Mouse (Mus musculus) neural tube, embryonic 14.5 days (tissue): ENCODE measurements around the gene D5Ertd579e. TPM values are rescaled to one million over a fixed set of nuclear protein-coding genes. Genes with fewer than 3 reads are reported as not detected.
"Not testable (repeated sequence)": the region's sequence is repeated elsewhere in the genome, so short reads cannot be mapped to it uniquely, and the experiment has no call there.

ENCODE experiments used
- ATAC-seq: fragments of 200-750 bp; cut with Nextera tagmentation; 2 replicates; pipeline ENCODE4 v1.8.0; 2017; ENCODE audit warnings: low read depth, mild to moderate bottlenecking, moderate TSS enrichment, moderate library complexity
- H3K27ac ChIP-seq: fragments of 300-500 bp; sonication (generic); 2 replicates; pipeline ENCODE4 v1.5.1; 2014; ENCODE audit warnings: low read depth, mild to moderate bottlenecking, control low read depth, low read length, moderate library complexity, mixed read lengths
- H3K27me3 ChIP-seq: fragments of 300-500 bp; sonication (generic); 2 replicates; pipeline ENCODE4 v1.6.1; 2014; ENCODE audit warnings: low read length; ENCODE audit not compliant: control insufficient read depth, insufficient read depth
- H3K36me3 ChIP-seq: fragments of 300-500 bp; sonication (generic); 2 replicates; pipeline ENCODE4 v1.6.1; 2014; ENCODE audit warnings: low read length, mixed read lengths; ENCODE audit not compliant: control insufficient read depth, insufficient read depth
- H3K4me1 ChIP-seq: fragments of 300-500 bp; sonication (generic); 2 replicates; pipeline ENCODE4 v1.6.1; 2014; ENCODE audit warnings: low read length; ENCODE audit not compliant: control insufficient read depth, insufficient read depth
- H3K4me2 ChIP-seq: fragments of 300-500 bp; sonication (generic); 2 replicates; pipeline ENCODE4 v1.6.1; 2014; ENCODE audit warnings: mild to moderate bottlenecking, low read depth, low read length, control low read depth
- H3K4me3 ChIP-seq: fragments of 300-500 bp; sonication (generic); 2 replicates; pipeline ENCODE4 v1.5.1; 2014; ENCODE audit warnings: low read depth, low read length, control low read depth, mixed read lengths
- H3K9ac ChIP-seq: fragments of 300-500 bp; sonication (generic); replicated peaks from 2 replicates; pipeline ENCODE4 v1.6.1; 2014; ENCODE audit warnings: low read depth, mild to moderate bottlenecking, control low read depth, low read length, mixed read lengths
- H3K9me3 ChIP-seq: fragments of 300-500 bp; sonication (generic); 2 replicates; pipeline ENCODE4 v1.6.1; 2016; ENCODE audit warnings: low read length; ENCODE audit not compliant: control insufficient read depth
- WGBS: fragments of 180-500 bp; shearing (Covaris S2); extraction: QIAGEN DNeasy Blood & Tissue Kit; methylation state at CpG from one replicate; pipeline ENCODE4 v1.1.7; 2014; 5-methylcytosine and 5-hydroxymethylcytosine counted together
- polyA plus RNA-seq: library from polyadenylated mRNA; unstranded; fragments of >200 nt; fragmentation: Nextera tagmentation; extraction: Ambion mirVana; gene quantifications from 2 replicates; pipeline ENCODE4 v1.2.1, GENCODE M21; 2014

The D5Ertd579e gene
- polyA plus RNA-seq, 1 experiment from 2014 or later: 46.8 TPM

GRCm38 (mm10) chr5:36679918-36680598 is 15.8 kb downstream of the D5Ertd579e start:
- no peak for ATAC-seq
- no peaks in the 10 kb centered on the region for H3K9me3 ChIP-seq
- no peak overlapping the region for H3K4me3 ChIP-seq
- H3K4me2 ChIP-seq: no peak overlapping the region
- no peaks in the 10 kb centered on the region for H3K27me3 ChIP-seq
- H3K4me1 ChIP-seq: 0 out of 2 replicates have a peak, but pooled peaks cover 2% of the 10 kb centered on the region
- H3K9ac ChIP-seq: no peak overlapping the region
- H3K36me3 ChIP-seq: no peaks in the 10 kb centered on the region
- 79% methylated on average over 4 of the region's 4 CpGs for WGBS
- no peak overlapping the region for H3K27ac ChIP-seq

GRCm38 (mm10) chr5:36678799-36679198 is 17.0 kb downstream of the D5Ertd579e start:
- WGBS: 52% methylated on average over 1 of the region's 1 CpGs
- Histone ChIP-seq H3K36me3 (no peaks in the 10 kb centered on the region), H3K4me3 (no peak overlapping the region), H3K4me2 (no peak overlapping the region), H3K9me3 (no peaks in the 10 kb centered on the region), H3K9ac (no peak overlapping the region), H3K27me3 (no peaks in the 10 kb centered on the region), H3K27ac (no peak overlapping the region), H3K4me1 (0 out of 2 replicates have a peak, but pooled peaks cover 2% of the 10 kb centered on the region)
- ATAC-seq: no peak

GRCm38 (mm10) chr5:36677907-36678306 is 17.9 kb downstream of the D5Ertd579e start:
- no peak overlapping the region for H3K4me2 ChIP-seq
- H3K9ac ChIP-seq: no peak overlapping the region
- no peak overlapping the region for H3K27ac ChIP-seq
- no peak for ATAC-seq
- no peak overlapping the region for H3K4me3 ChIP-seq
- no peaks in the 10 kb centered on the region for H3K36me3 ChIP-seq
- WGBS: 92% methylated on average over 5 of the region's 5 CpGs
- no peaks in the 10 kb centered on the region for H3K9me3 ChIP-seq
- no peaks in the 10 kb centered on the region for H3K27me3 ChIP-seq
- H3K4me1 ChIP-seq: 0 out of 2 replicates have a peak, but pooled peaks cover 2% of the 10 kb centered on the region

- Histone ChIP-seq H3K27me3 (no peaks in the 10 kb centered on the region), H3K4me3 (no peak overlapping the region), H3K4me2 (no peak overlapping the region), H3K9me3 (no peaks in the 10 kb centered on the region), H3K36me3 (peaks cover 6% of the 10 kb centered on the region; the same call in 1 of the 2 replicates), H3K27ac (no peak overlapping the region), H3K4me1 (0 out of 2 replicates have a peak, but pooled peaks cover 2% of the 10 kb centered on the region), H3K9ac (no peak overlapping the region)
- 66% methylated on average over 1 of the region's 1 CpGs for WGBS
- ATAC-seq: no peak
These were observed 20.4 kb downstream of the D5Ertd579e start for GRCm38 (mm10) chr5:36675466-36675865.

GRCm38 (mm10) chr5:36674658-36675433 is 21.0 kb downstream of the D5Ertd579e start:
- 88% methylated on average over 4 of the region's 4 CpGs for WGBS

GRCm38 (mm10) chr5:36669021-36670008 is 26.5 kb downstream of the D5Ertd579e start:
- Histone ChIP-seq H3K4me1 (no peaks in the 10 kb centered on the region), H3K36me3 (peaks cover 21% of the 10 kb centered on the region), H3K4me3 (no peak overlapping the region), H3K27ac (no peak overlapping the region), H3K27me3 (no peaks in the 10 kb centered on the region), H3K4me2 (no peak overlapping the region), H3K9me3 (no peaks in the 10 kb centered on the region), H3K9ac (no peak overlapping the region)
- no peak for ATAC-seq
- 88% methylated on average over 7 of the region's 7 CpGs for WGBS

More at GRCm38 (mm10) chr5:36674658-36675433, 21.0 kb downstream of the D5Ertd579e start:
- no peak overlapping the region for H3K4me2 ChIP-seq
- H3K4me3 ChIP-seq: no peak overlapping the region
- H3K27ac ChIP-seq: no peak overlapping the region
- peaks cover 12% of the 10 kb centered on the region; the same call in 1 of the 2 replicates for H3K36me3 ChIP-seq
- no peak overlapping the region for H3K9ac ChIP-seq
- H3K27me3 ChIP-seq: no peaks in the 10 kb centered on the region
- H3K4me1 ChIP-seq: no peaks in the 10 kb centered on the region
- H3K9me3 ChIP-seq: no peaks in the 10 kb centered on the region
- no peak for ATAC-seq

- Histone ChIP-seq H3K4me2 (no peak overlapping the region), H3K9me3 (no peaks in the 10 kb centered on the region), H3K4me3 (no peak overlapping the region), H3K27me3 (no peaks in the 10 kb centered on the region), H3K9ac (no peak overlapping the region), H3K36me3 (peaks cover 21% of the 10 kb centered on the region), H3K4me1 (no peaks in the 10 kb centered on the region), H3K27ac (no peak overlapping the region)
- no peak for ATAC-seq
- 91% methylated on average over 8 of the region's 8 CpGs for WGBS
These were observed 27.3 kb downstream of the D5Ertd579e start for GRCm38 (mm10) chr5:36668572-36668971.

GRCm38 (mm10) chr5:36667986-36668385 is 27.8 kb downstream of the D5Ertd579e start:
- not testable (repeated sequence) for H3K4me2 ChIP-seq, H3K27ac ChIP-seq, H3K4me1 ChIP-seq, H3K9ac ChIP-seq, ATAC-seq, H3K4me3 ChIP-seq, H3K27me3 ChIP-seq, H3K9me3 ChIP-seq
- WGBS: 86% methylated on average over 2 of the region's 2 CpGs
- H3K36me3 ChIP-seq: peaks cover 21% of the 10 kb centered on the region
